Mouse (Mus musculus): ENCODE measurements around the gene Med27.
"Not testable (repeated sequence)": the region's sequence is repeated elsewhere in the genome, so short reads cannot be mapped to it uniquely, and the experiment has no call there.

The Med27 gene

GRCm38 (mm10) chr2:29523918-29524811 lies 177.5 kb downstream of the Med27 start:
- peak; percentile 84 for DNase-seq

- DNase-seq = peak in 1 of 2 experiments; percentile 10
Observed at GRCm38 (mm10) chr2:29525273-29525805, 178.7 kb downstream of the Med27 start.

GRCm38 (mm10) chr2:29526266-29526665 lies 179.6 kb downstream of the Med27 start:
- peak; percentile 56 to 72 for DNase-seq

GRCm38 (mm10) chr2:29527480-29527879 lies 180.9 kb downstream of the Med27 start:
- DNase-seq = not testable (repeated sequence)

- DNase-seq = no peak
Observed at GRCm38 (mm10) chr2:29528811-29529210, 182.2 kb downstream of the Med27 start.

GRCm38 (mm10) chr2:29529788-29530187 lies 183.2 kb downstream of the Med27 start:
- not testable (repeated sequence) for DNase-seq

- no peak for DNase-seq
Observed at GRCm38 (mm10) chr2:29532173-29532572, 185.6 kb downstream of the Med27 start.

GRCm38 (mm10) chr2:29532921-29533320 lies 186.3 kb downstream of the Med27 start:
- no peak for DNase-seq

GRCm38 (mm10) chr2:29535566-29536244 lies 189.1 kb downstream of the Med27 start:
- no peak for DNase-seq

- DNase-seq = peak in 1 of 2 experiments; percentile 13
Observed at GRCm38 (mm10) chr2:29536481-29536880, 189.9 kb downstream of the Med27 start.

- no peak for DNase-seq
Observed at GRCm38 (mm10) chr2:29537334-29537733, 190.7 kb downstream of the Med27 start.

- no peak for DNase-seq
Observed at GRCm38 (mm10) chr2:29542039-29542438, 195.4 kb downstream of the Med27 start.

- DNase-seq = peak; percentile 27 to 50
Observed at GRCm38 (mm10) chr2:29546571-29546970, 200.0 kb downstream of the Med27 start.

- peak in 1 of 2 experiments; percentile 21 for DNase-seq
Observed at GRCm38 (mm10) chr2:29551816-29552585, 205.4 kb downstream of the Med27 start.

GRCm38 (mm10) chr2:29553945-29554634 lies 207.5 kb downstream of the Med27 start:
- peak; percentile 49 to 79 for DNase-seq

- no peak for DNase-seq
Observed at GRCm38 (mm10) chr2:29558561-29558960, 211.9 kb downstream of the Med27 start.

GRCm38 (mm10) chr2:29559955-29560354 lies 213.3 kb downstream of the Med27 start:
- no peak for DNase-seq

- DNase-seq = no peak
Observed at GRCm38 (mm10) chr2:29561468-29561867, 214.8 kb downstream of the Med27 start.

- peak in 1 of 2 experiments; percentile 28 for DNase-seq
Observed at GRCm38 (mm10) chr2:29563986-29564385, 217.4 kb downstream of the Med27 start.

GRCm38 (mm10) chr2:29565570-29566433 lies 219.2 kb downstream of the Med27 start:
- DNase-seq = no peak
